Mouse (Mus musculus) limb, embryonic 12.5 days (tissue): ENCODE results near the gene Mthfd1. TPM values are rescaled to one million over a fixed set of nuclear protein-coding genes. Genes with fewer than 3 reads are reported as not detected.

ENCODE experiments used
- ATAC-seq: fragments of 200-750 bp; cut with Nextera tagmentation; 2 replicates; pipeline ENCODE4 v1.8.0; 2017; ENCODE audit warnings: low read depth, moderate TSS enrichment; ENCODE audit not compliant: insufficient number of reproducible peaks, insufficient read depth, low FRiP score, low TSS enrichment
- H3K27ac ChIP-seq: fragments of 300-500 bp; sonication (generic); 2 replicates; pipeline ENCODE4 v1.5.1; 2016; ENCODE audit warnings: mild to moderate bottlenecking, moderate library complexity
- H3K27me3 ChIP-seq: fragments of 300-500 bp; sonication (generic); 2 replicates; pipeline ENCODE4 v1.6.1; 2016; ENCODE audit warnings: mild to moderate bottlenecking, moderate library complexity
- H3K36me3 ChIP-seq: fragments of 300-500 bp; sonication (generic); 2 replicates; pipeline ENCODE4 v1.6.1; 2016; ENCODE audit warnings: mild to moderate bottlenecking, moderate library complexity
- H3K4me1 ChIP-seq: fragments of 300-500 bp; sonication (generic); replicated peaks from 2 replicates; pipeline ENCODE4 v1.6.1; 2016
- H3K4me2 ChIP-seq: fragments of 300-500 bp; sonication (generic); 2 replicates; pipeline ENCODE4 v1.6.1; 2016; ENCODE audit warnings: mild to moderate bottlenecking, moderate library complexity
- H3K4me3 ChIP-seq: fragments of 300-500 bp; sonication (generic); replicated peaks from 2 replicates; pipeline ENCODE4 v1.5.1; 2016; ENCODE audit warnings: mild to moderate bottlenecking
- H3K9ac ChIP-seq: fragments of 300-500 bp; sonication (generic); replicated peaks from 2 replicates; pipeline ENCODE4 v1.6.1; 2016; ENCODE audit warnings: mild to moderate bottlenecking, moderate library complexity
- H3K9me3 ChIP-seq: fragments of 300-500 bp; sonication (generic); 2 replicates; pipeline ENCODE4 v1.6.1; 2016; ENCODE audit warnings: mild to moderate bottlenecking, moderate library complexity
- WGBS: fragments of 180-500 bp; shearing (Covaris S2); methylation state at CpG from one replicate; pipeline ENCODE4 v1.1.7; 2016; 5-methylcytosine and 5-hydroxymethylcytosine counted together
- polyA plus RNA-seq: library from polyadenylated mRNA; unstranded; fragments of >200 nt; fragmentation: Nextera tagmentation; extraction: Ambion mirVana; gene quantifications from 2 replicates; pipeline ENCODE4 v1.2.1, GENCODE M21; 2016

Mthfd1 gene
- polyA plus RNA-seq, 1 experiment from 2014 or later, result 83.6 TPM

DNA sequence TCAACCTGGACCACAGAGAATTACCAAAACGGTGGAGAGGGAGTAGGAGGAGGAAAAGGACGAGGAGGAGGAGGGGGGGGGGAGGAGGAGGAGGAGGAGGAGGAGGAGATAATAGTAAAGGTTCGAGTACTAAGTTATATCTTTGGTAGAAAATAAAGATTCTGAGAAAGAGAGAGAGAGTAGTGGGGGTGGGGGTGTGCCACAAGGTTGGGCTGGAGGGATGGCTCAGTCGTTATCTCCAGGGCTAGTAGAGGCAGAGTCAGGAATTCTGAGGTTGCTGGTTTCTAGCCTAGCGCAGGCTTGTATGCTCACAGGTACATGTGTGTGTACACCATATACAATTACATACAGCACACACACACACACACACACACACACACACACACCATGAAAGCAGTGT lies 13.3 kb upstream of the Mthfd1 start:
- Histone ChIP-seq H3K9ac (no peak overlapping the region), H3K9me3 (no peaks in the 10 kb centered on the region), H3K27ac (no peak overlapping the region), H3K36me3 (no peaks in the 10 kb centered on the region), H3K27me3 (no peaks in the 10 kb centered on the region), H3K4me1 (no peaks in the 10 kb centered on the region), H3K4me3 (no peak overlapping the region), H3K4me2 (no peak overlapping the region)
- ATAC-seq, result no peak
- WGBS, result 49% methylated on average over 5 of the region's 5 CpGs

- no peak overlapping the region for H3K27ac ChIP-seq
- H3K36me3 ChIP-seq, result no peaks in the 10 kb centered on the region
- H3K4me2 ChIP-seq, result no peak overlapping the region
- no peaks in the 10 kb centered on the region for H3K27me3 ChIP-seq
- H3K4me1 ChIP-seq, result no peaks in the 10 kb centered on the region
- WGBS, result 90% methylated on average over 8 of the region's 8 CpGs
- ATAC-seq, result no peak
- no peak overlapping the region for H3K9ac ChIP-seq
- no peak overlapping the region for H3K4me3 ChIP-seq
- no peaks in the 10 kb centered on the region for H3K9me3 ChIP-seq
Measured at GRCm38 (mm10) chr12:76244981-76245380, 10.1 kb upstream of the Mthfd1 start.

DNA sequence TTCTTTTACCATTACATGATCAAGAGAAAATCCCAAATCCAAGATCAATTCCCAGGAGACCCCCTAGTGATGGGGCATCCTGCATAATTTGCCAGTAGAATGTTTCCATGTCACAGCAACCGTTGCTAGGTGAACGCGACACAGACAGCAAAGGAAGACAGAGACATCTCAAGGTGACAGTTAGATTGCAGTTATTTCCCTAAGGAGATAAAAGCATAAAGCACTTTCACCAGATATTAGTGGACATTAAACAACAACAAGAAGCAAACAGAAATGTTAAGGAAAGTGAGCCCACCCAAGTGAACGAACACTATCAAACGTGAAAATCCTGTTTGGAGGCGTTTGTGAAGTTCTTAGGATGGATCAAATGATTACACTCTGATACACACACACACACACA lies 8.5 kb upstream of the Mthfd1 start, which contains the start of gene Tex21:
Tex21 (minus strand) TSS at position 101 of the 400 bp plus-strand sequence.
- no peaks in the 10 kb centered on the region for H3K4me1 ChIP-seq
- no peaks in the 10 kb centered on the region for H3K9me3 ChIP-seq
- ATAC-seq, result no peak
- H3K27ac ChIP-seq, result no peak within 1 kb of the TSS
- H3K9ac ChIP-seq, result no peak within 1 kb of the TSS
- no peaks in the 10 kb centered on the region for H3K27me3 ChIP-seq
- no peaks in the 10 kb centered on the region for H3K36me3 ChIP-seq
- WGBS, result 84% methylated on average over 6 of the region's 6 CpGs
- H3K4me3 ChIP-seq, result no peak within 1 kb of the TSS
- no peak within 1 kb of the TSS for H3K4me2 ChIP-seq

GRCm38 (mm10) chr12:76253090-76253489 lies 2.0 kb upstream of the Mthfd1 start:
- H3K4me1 ChIP-seq, result 0 out of 2 replicates have a peak, but pooled peaks cover 7% of the 10 kb centered on the region
- no peak for ATAC-seq
- no peaks in the 10 kb centered on the region for H3K36me3 ChIP-seq
- H3K27me3 ChIP-seq, result no peaks in the 10 kb centered on the region
- no peak overlapping the region for H3K27ac ChIP-seq
- no peak overlapping the region for H3K9ac ChIP-seq
- H3K4me3 ChIP-seq, result no peak overlapping the region
- H3K4me2 ChIP-seq, result no peak overlapping the region
- 86% methylated on average over 1 of the region's 1 CpGs for WGBS
- H3K9me3 ChIP-seq, result no peaks in the 10 kb centered on the region

DNA sequence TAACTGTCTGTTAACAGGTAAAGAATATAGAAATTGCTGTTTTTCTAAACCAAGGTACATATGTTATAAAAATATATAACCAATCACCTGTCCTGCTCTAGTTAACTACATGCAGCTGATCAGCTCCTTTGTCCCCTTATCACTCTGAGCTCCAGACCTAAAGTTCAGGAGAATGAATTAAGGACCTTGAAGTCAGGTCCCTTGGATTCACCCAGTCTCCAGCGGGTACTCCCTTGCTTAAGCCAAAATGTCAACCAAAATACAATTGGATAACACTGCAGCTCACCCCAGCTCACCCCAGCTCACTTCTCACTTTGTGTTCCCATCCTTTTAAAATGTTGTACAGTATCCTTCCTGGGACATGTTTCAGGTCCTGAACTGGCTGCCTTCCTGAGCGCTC lies 1.5 kb upstream of the Mthfd1 start:
- no peak overlapping the region for H3K4me2 ChIP-seq
- H3K4me1 ChIP-seq, result 0 out of 2 replicates have a peak, but pooled peaks cover 7% of the 10 kb centered on the region
- no peak overlapping the region for H3K9ac ChIP-seq
- H3K27ac ChIP-seq, result no peak overlapping the region
- no peak overlapping the region for H3K4me3 ChIP-seq
- H3K36me3 ChIP-seq, result no peaks in the 10 kb centered on the region
- WGBS, result 88% methylated on average over 2 of the region's 2 CpGs
- H3K27me3 ChIP-seq, result no peaks in the 10 kb centered on the region
- ATAC-seq, result no peak
- no peaks in the 10 kb centered on the region for H3K9me3 ChIP-seq

GRCm38 (mm10) chr12:76253991-76254390 lies 1.1 kb upstream of the Mthfd1 start:
- Histone ChIP-seq H3K36me3 (no peaks in the 10 kb centered on the region), H3K4me3 (no peak overlapping the region), H3K27me3 (no peaks in the 10 kb centered on the region), H3K9ac (no peak overlapping the region), H3K4me2 (0 out of 2 replicates have a peak overlapping the region, but pooled peaks have one; percentile 84), H3K9me3 (no peaks in the 10 kb centered on the region), H3K27ac (no peak overlapping the region), H3K4me1 (0 out of 2 replicates have a peak, but pooled peaks cover 7% of the 10 kb centered on the region)
- 75% methylated on average over 8 of the region's 8 CpGs for WGBS
- no peak for ATAC-seq

GRCm38 (mm10) chr12:76255499-76255875 lies 389 bp downstream of the Mthfd1 start:
- WGBS, result 0% methylated on average over 11 of the region's 11 CpGs
- peak; percentile 3; the same call in 1 of the 2 replicates for ATAC-seq

DNA sequence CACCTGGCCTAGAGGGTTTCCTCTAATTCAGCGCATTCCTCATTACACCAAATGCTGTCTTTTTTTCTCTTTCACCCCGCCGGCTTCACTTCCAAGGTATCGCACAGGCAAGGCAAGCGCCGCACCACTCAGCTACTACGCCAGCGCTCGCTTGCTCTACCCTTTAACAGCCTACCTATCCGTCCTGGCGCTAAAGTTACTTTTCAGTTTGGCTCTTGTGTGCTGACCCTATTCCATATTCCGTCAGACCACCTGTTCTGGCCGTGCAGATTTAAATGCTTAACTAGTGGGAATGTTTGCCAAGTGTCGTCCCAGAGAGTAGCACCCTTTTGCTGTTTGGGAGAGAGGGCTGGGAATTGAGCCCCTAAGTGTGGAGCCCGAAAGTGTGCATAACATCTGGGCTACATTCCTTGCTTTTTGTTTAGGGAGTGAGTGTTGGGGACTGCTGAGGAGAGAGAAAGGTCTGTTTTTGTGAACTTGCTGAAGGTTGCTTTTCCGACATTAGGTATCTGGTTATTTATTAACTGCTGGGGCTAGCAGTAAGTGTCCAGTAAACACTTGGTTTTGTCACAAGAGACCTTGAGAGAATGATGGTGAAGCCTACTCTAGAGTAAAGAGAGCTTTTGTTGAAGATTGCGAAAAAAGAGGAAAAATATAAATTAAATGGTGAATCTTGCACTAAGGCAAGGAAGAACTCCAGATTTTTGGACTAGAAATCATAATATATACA lies 1.2 kb downstream of the Mthfd1 start:
- Histone ChIP-seq H3K4me1 (0 out of 2 replicates have a peak, but pooled peaks cover 7% of the 10 kb centered on the region), H3K27me3 (no peaks in the 10 kb centered on the region), H3K4me2 (peak overlapping the region; percentile 84), H3K9ac (peak overlapping the region; percentile 58), H3K4me3 (peak overlapping the region; percentile 54), H3K36me3 (no peaks in the 10 kb centered on the region), H3K27ac (no peak overlapping the region), H3K9me3 (no peaks in the 10 kb centered on the region)
- 6% methylated on average over 17 of the region's 17 CpGs for WGBS
- ATAC-seq, result no peak

More at GRCm38 (mm10) chr12:76255499-76255875, 389 bp downstream of the Mthfd1 start:
- peak overlapping the region; percentile 84 for H3K4me2 ChIP-seq
- peak overlapping the region; percentile 58 for H3K9ac ChIP-seq
- H3K36me3 ChIP-seq, result no peaks in the 10 kb centered on the region
- H3K4me3 ChIP-seq, result peak overlapping the region; percentile 54
- 0 out of 2 replicates have a peak, but pooled peaks cover 7% of the 10 kb centered on the region for H3K4me1 ChIP-seq
- H3K9me3 ChIP-seq, result no peaks in the 10 kb centered on the region
- no peaks in the 10 kb centered on the region for H3K27me3 ChIP-seq
- H3K27ac ChIP-seq, result peak overlapping the region; percentile 78

GRCm38 (mm10) chr12:76260673-76261072 lies 5.6 kb downstream of the Mthfd1 start:
- no peak overlapping the region for H3K4me3 ChIP-seq
- H3K27me3 ChIP-seq, result no peaks in the 10 kb centered on the region
- no peak overlapping the region for H3K9ac ChIP-seq
- 0 out of 2 replicates have a peak, but pooled peaks cover 4% of the 10 kb centered on the region for H3K4me1 ChIP-seq
- 88% methylated on average over 3 of the region's 3 CpGs for WGBS
- peaks cover 2% of the 10 kb centered on the region; the same call in 1 of the 2 replicates for H3K36me3 ChIP-seq
- ATAC-seq, result no peak
- H3K27ac ChIP-seq, result no peak overlapping the region
- H3K4me2 ChIP-seq, result no peak overlapping the region
- no peaks in the 10 kb centered on the region for H3K9me3 ChIP-seq

- Histone ChIP-seq H3K9ac (no peak overlapping the region), H3K27ac (no peak overlapping the region), H3K27me3 (no peaks in the 10 kb centered on the region), H3K4me1 (no peaks in the 10 kb centered on the region), H3K4me2 (no peak overlapping the region), H3K4me3 (no peak overlapping the region), H3K9me3 (no peaks in the 10 kb centered on the region), H3K36me3 (peaks cover 7% of the 10 kb centered on the region; the same call in 1 of the 2 replicates)
- no peak for ATAC-seq
- 92% methylated on average over 4 of the region's 4 CpGs for WGBS
Measured at GRCm38 (mm10) chr12:76261556-76261955, 6.5 kb downstream of the Mthfd1 start.

GRCm38 (mm10) chr12:76262918-76263317 lies 7.8 kb downstream of the Mthfd1 start:
- 93% methylated on average over 4 of the region's 4 CpGs for WGBS
- no peaks in the 10 kb centered on the region for H3K27me3 ChIP-seq

More at GRCm38 (mm10) chr12:76262918-76263317, 7.8 kb downstream of the Mthfd1 start:
- H3K4me1 ChIP-seq, result no peaks in the 10 kb centered on the region
- peaks cover 11% of the 10 kb centered on the region; the same call in 1 of the 2 replicates for H3K36me3 ChIP-seq
- no peak overlapping the region for H3K4me2 ChIP-seq
- H3K9ac ChIP-seq, result no peak overlapping the region
- no peak for ATAC-seq
- H3K27ac ChIP-seq, result no peak overlapping the region
- no peaks in the 10 kb centered on the region for H3K9me3 ChIP-seq
- no peak overlapping the region for H3K4me3 ChIP-seq
